Mouse (Mus musculus) frontal cortex, postnatal 14 days (tissue): ENCODE results near the gene Sfn.
A peak's percentile ranks its signal among the peaks of the same experiment; 100 is the strongest.

Source experiments
- DNase-seq, 2 experiments: peaks; one replicate each; pipeline ENCODE4 v3.0.0; 2022; ENCODE audit warnings: low spot score in 2 of 2

Gene Sfn

DNA sequence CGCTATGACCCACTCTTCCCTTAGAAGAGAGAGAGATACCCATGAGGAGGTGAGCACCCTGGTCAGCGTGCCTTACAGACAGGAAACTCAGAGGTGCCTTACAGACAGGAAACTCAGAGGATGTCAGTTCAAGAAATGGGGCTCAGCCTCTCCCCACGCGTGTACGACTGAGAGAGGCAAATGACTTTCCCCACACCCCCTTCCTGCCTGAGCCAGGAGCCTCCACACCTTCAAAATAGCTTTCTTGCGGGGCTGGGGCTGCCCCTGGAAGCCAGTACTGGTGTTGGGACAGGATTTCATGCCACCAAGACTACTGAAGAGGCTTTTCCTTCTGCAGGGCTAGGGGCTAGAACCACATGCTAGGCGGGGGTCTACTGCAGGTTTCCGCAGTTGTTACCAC is 18.7 kb upstream of the Sfn start:
- DNase-seq: no peak

DNA sequence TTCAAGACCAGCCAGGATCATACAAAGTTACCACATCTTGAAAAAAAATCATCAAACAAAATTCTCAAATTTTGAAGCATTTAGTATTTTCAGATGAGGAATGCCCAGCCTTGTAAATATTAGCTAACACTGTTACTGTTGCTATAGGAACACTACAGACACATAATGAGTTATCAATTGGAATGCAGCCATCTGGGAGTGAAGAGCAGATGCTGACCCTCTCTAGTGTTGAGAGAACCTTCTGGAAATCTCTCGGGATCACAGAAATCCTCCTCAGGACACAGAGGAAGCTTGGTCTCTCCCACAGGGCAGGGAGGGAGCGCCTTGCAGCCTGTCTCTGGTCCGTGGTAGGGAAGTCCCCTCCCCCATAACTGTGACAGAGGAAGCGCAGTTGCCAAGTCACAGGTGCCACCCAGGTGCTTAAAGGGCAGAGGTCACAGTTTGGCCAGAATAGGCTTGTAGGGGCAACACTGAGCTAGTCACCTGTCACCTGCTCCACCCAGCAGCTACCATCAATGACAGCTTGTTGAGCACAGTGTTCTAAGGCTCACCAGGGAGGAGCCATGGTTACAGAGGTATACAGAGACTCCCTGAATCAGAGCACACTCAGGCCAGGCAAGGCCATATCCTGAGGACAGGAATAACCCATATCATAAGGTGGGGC is 17.6 kb upstream of the Sfn start:
- no peak for DNase-seq

DNA sequence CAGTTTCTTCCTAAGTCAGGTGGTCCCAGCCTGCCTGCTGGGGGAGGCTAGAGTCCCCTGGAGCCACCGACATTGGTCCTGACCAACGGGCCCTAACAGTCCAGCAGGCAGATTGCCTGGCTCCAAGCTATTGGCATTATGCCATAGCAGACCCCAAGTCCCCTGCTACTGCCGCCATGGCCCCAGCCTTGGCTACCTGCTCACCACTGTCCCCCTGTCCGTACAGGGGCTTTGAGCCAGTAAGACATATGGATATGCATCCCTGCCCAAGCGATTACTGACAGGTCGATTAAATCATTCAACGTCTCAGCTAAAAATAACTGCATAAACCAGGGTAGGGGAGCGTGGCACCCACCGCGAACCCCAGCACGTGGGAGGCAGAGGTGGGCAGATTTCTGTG is 16.0 kb upstream of the Sfn start:
- DNase-seq: no peak

DNA sequence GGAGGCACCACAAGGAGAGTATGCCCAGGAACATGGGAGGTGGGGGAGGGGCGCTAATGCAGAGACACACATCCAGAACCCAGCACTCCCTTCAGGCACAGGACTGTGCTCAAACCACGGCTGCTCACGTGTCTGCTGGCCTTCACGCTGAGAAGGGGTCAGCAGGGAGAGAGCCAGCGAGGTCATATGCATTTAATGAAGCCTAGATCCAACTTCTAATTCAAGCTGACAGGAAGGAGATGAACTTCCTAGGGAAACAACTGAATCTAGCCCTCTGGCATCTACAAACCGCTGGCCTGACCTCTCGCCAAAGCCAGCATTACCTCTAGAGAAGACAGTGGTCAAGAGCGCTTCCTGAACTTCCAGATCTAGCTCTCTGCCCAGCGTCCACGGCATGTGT is 13.4 kb upstream of the Sfn start:
- DNase-seq: no peak

DNA sequence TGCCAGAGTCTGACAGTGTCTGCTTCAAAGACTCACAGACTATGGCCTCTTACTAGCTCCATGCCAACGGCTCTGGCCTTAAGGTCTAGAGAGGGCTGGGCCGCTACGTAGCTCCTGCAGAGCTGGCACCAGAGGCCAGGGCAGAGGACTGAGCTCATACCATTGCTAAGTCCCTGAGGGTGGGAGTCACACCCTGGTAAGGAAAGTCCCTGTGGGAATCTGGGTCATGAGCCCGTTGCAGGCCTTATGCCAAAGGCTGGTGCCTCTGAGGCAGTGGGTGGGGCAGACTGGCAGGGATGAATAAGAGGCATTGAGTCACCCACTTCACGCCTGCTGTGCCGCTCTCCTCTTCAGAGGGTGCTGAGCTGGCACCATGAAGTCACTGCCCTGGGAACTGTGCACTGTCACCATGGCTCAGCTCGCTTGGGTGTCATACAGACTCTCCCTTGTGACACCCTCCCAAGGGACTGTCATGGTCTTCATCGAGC is 12.3 kb upstream of the Sfn start:
- peak; percentile 21 to 49 for DNase-seq

DNA sequence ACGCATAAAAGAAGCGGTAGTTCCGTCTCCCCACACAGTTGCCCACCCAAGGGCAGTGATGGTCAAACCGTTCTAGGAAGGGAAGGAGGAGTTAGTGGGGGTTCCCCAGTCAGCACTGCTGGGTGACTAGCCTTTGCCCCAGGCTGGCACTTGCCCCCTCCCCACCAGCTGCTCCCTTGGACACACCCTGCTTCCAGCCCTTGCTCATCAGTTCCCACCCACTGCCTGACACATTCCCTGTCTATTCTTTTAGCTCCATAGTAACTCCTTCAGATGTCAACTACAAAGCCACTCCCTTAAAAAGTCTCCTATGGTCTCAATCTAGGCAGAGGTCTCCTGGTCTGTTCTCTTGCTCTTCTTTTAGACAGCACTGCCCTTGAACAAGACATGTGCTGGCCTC is 11.9 kb upstream of the Sfn start:
- DNase-seq: no peak

DNA sequence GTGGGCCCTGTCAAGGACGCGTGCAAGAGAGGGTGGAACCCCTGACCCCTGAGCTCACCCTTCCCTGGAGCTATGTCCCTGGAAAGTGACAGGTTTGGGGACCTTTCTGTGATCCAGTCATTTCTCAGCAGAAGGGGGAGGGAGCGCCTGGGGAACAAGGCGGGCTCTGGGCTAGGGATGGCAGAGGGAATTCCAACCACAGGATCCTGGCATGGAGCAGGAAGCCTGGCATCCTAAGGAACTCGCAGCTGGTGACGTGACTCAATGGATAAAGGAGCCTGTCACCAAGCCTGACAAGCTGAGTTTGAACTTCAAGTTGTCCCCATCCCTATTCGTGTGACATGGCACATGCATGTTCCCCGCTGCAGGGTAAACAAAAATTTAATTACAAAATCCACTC is 11.1 kb upstream of the Sfn start:
- DNase-seq: no peak

DNA sequence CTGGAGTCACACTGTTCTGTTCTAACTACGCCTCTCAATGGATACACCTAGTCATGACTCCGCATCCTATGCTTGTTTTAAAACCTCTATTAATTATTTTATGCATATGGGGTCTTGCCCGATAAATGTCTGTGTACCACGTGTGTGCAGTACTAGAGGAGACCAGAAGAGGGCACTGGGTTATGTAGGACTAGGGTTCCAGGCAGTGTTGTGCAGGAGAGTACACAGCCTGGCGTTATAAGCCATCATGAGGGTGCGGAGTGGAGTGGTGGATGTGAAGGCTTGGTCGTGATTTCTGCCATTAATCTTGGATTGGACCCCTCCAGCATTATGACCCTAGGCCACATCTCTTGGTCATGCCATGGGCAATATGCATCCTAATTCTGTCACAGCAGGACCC is 10.4 kb upstream of the Sfn start:
- DNase-seq: no peak

DNA sequence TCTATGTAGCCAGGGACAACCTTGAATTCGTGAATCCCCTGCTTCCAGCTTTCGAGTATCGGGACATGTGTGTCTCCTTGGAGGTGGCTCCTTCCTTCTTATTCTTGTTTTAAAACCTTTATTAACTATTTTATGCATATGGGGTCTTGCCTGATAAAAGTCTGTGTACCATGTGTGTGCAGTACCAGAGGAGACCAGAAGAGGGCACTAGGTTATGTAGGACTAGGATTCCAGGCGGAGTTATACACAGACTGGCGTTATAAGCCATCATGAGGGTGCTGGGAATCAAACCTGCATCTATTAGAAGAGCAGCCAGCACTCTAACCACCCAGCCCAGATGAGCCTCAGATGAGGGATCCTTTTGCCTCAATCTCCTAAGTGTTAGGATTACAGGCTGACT is 9.8 kb upstream of the Sfn start:
- no peak for DNase-seq

DNA sequence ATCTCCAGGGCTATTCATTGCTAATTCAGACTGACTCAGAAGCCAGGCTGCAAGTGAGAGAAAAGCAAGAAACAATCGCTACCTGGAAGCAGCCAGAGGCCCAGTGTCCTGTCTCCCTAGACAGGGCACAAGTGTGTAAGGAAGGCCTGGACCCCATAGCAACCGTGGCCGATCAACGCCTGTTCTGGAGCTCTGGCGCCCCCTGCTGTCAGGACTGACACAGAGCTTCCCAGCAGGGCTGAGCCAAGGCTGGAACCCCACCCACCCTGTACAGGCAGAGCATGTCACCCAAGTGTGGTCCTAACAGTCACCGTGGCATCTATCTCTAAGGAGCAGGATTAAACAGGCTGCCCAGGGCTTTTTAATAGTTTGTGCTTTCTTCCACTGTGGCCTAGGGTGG is 7.8 kb upstream of the Sfn start:
- DNase-seq: peak in 1 of 2 experiments; percentile 49

DNA sequence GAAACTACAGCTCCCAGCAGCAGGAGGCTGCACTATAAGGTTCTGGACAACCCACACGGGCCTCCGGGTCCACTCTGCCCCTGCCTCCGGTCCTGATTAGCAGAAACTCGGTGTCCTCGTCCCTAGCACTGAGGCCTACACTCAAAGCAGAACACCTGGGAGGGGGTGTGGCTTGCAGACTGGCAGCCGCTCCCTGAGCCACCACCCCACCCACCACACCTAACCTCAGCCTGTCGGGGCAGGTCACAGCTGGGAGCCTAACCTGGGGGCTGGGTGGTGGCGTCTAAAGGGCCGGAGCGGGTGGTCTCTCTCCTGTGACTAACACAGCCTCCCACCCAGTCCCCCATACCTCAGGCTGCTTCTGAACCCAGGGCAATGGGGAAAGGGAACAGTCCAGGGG is 5.3 kb upstream of the Sfn start:
- DNase-seq: no peak

DNA sequence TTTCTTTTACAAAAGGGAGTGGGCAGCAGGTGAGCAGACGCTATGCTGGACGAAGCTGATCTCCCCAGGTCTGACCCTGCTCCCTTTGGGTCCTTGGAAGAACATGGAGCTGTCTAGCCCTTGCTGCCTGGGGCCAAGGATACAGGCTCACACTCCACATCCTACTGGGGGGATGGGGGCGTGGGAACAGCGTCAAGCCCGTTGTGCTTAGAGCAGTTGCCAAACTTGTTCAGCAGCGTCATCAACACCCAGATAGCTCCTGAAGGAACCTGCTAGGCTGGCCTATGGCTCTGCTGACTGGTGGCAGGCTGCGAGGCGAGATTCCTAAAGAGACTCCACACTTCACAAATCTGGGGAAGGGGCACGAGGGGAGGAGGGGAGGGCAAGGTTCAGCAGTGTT is 3.4 kb upstream of the Sfn start:
- no peak for DNase-seq

DNA sequence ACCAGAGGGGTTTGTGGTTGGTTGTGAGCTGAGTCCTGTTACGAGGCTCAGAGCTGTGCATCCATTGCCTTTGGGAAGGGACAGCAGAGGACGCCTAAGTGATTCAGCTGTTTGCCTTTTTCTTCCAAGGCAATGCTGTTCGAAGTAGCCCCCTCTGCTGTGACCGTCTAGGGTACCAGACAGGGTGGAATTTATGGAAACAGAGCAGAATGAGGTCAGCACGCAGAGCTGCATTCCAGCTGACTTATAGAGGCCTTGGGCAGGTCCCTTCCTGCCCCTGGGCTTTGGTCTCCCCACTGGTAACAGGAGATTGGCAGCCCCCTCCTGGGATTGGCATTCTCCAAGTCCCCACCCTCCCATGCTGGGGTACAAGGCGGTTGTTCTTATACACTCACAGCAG is 2.9 kb upstream of the Sfn start:
- DNase-seq: no peak

DNA sequence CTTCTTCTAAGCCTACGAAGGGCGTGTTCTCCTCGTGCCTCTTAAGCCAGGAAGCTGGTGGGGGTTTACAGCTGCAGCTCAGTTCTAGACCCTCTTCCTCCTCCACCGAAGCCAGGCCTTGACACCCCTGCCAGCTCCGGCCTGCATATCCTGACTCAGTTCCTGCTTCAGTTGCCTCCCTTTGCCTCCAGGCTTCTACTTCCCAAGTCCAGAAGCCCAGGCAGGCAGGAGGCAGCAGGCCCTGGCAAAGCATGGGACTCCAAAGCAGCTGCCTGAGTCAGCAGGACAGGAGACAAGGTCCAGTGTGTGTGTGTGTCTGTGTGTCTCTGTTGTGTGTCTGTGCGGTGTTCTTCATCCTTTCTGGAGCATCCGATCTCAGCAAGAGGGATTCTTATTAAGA is 2.2 kb upstream of the Sfn start:
- no peak for DNase-seq

DNA sequence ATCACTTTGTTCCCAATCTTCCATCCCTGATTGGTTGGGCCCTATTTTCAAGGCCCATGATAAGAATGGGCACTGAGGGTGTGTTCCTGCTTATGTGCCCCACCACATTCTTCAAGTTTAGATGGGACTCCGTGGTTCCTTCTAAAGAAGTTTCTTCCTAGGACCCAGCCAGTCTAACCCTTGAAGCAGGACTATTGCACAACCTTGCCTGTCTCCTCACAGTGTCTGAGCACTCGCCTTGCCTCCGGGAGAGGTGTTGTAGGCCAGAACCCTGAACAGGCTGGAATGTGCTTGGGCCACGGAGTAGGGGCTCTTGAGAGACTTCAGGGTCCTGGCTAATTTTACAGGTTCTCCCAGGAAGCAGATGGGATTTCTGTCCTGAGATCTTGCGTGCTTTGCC is 1.1 kb upstream of the Sfn start:
- DNase-seq: no peak

DNA sequence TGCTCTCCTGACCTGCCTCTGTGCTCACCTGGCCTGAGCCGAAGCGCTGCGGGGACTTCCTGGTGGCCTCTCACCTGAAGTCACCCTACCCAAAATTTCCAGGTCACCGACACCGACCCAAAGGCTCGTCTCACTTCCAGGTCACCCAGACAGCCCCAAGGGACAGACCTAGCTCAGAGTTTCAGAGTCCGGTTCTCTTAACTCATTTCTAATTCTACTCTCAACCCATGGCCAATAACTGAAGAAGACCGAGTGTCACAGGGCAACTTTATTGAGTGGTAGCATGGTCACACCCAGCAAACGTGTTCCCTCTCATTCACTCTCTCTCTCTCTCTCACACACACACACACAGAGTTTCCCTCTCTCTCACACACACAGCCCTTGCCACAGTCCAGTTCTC is 1.7 kb downstream of the Sfn start:
- DNase-seq: no peak

DNA sequence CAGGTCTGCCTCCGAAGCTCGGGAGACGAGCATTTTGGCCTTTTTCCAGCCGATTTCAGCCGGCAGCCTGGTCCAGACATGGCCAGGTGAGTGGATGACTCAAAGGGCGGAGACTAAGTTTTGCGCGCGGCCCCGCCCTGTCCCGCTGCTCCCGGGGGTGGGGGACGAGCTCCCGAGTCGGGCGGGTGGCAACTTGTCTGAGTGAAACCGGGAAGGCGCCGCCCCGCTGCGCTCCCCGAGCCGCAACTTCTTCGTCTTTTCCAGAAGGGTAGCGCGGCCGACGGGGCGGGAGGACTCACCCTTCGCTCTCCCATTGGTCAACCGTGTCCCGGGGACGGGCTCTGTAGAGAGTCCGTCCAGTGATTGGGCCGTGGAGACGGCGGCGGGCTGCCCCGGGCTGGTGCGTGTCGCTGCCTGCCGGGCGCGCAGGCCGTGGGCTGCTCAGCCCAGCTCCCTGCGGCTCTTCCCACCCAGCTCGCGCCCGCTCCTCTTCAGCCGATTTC is 2.3 kb downstream of the Sfn start:
- DNase-seq: peak; percentile 51 to 68

DNA sequence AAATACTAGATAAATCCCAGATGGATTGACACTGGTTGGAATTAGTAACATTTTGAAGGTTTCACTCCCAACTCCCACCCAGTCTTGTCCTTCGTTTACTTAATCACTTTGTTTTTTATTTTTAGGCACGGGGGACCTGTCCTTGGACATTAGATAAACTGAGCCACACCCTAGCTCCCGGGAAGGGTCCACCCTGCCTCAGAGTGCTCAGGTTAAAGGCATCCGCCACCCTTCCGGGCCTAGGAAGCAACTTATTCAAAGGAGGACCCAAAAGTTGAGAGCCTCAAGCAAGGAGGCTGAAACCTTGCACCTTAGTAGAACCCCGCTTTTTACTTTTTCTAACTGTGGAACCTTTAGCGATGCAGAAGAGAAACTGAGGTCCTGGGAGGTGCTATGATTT is 2.9 kb downstream of the Sfn start:
- no peak for DNase-seq

DNA sequence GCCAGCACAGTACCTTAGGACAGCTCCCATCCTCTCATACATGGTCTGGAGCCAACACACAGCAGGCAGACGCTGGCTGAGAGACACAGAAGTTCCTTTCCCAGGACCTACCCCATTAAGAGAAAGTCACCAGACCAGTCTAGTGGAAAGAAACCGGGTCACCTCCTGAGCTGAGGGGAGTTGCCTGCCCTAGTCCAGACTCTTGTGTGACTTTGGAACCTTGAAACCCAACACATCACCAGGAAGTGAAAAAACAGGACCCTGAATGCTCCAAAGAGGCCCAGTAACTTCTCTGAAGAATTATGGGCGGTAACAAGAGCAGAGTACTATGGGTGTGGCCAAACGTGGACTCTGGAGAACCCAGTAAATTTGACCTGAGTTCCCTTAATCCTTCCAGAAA is 3.4 kb downstream of the Sfn start:
- DNase-seq: no peak

DNA sequence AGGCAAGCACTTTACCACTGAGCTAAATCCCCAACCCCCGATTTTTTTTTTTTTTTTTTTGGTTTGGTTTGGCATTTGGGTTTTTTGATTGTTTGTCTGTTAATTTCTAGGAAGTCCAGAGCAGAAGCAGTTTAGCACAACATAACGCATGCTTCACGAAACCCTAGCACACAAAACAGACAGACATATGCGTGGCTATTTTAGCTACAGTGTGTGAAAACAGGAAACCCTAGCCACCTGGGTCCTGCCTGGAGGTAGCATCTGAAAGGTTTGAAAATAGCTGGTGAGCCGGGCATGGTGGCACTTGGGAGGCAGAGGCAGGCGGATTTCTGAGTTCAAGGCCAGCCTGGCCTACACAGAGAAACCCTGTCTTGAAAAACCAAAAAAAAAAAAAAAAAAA is 5.9 kb downstream of the Sfn start:
- DNase-seq: no peak

DNA sequence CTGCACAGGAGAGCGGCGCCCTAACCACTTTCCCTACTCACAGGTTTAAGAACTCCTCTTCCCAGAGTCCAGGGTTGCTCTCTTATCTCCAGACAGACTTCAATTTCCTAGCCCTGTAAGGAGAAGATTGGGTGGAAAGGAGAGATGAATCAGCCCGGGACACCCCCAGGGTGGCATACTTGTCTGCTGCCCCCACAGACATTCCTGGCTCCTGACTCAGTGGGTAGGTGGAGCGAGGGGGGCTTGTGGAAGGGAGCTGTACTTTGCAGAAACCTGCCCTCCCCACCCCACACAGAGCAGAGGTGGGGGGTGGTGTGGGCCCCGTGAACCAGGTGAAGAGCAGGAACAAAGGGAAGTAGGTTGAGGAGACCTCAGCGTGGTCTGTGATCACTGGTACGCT is 6.4 kb downstream of the Sfn start:
- DNase-seq: no peak

DNA sequence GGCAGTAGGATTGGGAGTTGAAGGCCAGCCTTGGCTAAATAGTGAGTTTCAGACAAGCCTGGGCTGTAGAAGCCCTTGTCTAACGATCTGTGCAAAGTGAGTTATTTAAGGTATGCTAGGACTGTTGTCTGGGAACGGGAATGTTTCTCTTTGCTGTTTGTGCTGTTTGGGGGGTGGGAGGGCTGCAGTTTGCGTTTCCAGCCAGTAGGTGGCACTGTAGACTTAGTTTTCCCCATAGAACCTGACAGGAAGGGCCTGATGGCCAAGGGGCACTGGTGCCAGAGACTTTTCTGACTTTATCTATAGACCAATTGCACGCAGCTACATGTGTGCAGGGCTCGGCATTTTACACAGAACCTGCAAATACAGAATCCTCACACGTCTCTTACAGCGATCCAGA is 9.4 kb downstream of the Sfn start:
- peak in 1 of 2 experiments; percentile 51 for DNase-seq

DNA sequence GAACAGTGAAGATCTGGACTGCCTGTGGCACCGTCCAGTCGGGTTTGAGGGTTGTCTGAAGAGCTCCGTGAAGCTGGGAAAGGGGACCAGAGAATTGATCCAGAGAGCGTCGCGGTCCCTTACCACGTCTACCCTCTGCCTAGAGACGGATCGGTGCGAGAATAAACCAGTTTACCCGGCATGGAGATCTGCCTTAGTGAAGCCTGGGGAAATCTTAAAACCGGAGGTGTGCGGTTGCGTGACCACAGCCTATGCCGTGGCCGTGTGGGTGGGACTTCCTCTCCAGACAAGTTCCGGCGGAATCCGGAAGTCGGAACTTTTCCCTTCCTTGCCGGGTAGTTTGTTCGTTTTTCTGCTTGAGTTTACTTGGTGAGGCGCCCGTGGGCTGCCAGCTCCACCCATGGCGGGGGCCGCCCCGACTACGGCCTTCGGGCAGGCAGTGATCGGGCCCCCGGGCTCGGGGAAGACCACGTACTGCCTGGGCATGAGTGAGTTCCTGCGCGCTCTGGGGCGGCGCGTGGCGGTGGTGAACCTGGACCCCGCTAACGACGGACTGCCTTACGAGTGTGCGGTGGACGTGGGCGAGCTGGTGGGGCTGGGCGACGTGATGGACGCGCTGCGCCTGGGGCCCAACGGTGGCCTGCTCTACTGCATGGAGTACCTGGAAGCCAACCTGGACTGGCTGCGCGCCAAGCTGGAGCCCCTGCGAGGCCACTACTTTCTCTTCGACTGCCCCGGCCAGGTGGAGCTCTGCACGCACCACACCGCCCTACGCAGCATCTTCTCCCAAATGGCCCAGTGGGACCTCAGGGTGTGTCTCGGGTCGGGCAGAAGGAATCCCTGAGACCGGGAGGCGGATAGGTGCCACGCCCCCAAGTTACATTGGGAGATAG is 17.7 kb downstream of the Sfn start, which contains the start of gene Gpn2:
Gene Gpn2, plus strand, starts transcription at position 304 of the 893 bp plus-strand sequence.
- peak; percentile 56 to 79 for DNase-seq
